15 mouse cellular contexts compared by ENCODE assay signal in the genomic region with DNA sequence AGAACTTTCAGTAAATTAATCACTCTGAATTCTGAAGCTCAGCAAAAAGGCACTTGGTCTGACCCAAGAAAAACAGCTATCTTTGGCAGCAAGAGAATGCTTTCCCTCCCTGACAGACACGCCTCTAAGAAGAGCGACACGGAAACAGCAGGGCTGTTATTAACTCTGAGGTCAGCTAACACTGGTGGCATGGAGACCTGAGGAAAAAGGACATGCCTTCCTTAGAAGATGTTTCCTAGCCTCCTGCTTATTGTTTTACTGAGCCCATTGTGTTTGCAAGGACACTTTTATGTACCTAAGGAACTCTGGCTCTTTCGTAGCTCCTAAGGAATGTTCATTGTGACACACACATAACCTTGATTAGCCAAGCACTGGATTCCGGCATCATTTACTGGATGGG.
DNase-seq lines count a peak whose midpoint lies in the region; ATAC-seq and TF ChIP-seq lines count a peak whose summit lies in the region.
"Had no signal": no experiment of that assay in that cellular context is flagged by ENCODE, and none has a peak within 500 bp of the region (broad histone marks: within the 10 kb centered on the region; RNA-seq: fewer than 3 reads in every experiment).

No protein-coding gene starts in this region.

- ATAC-seq in lung, postnatal 0 days: peak; percentile 40
- ATAC-seq in CD4-positive, CD25-positive, alpha-beta regulatory T cell, adult 4 months: no peak
- no peak for ATAC-seq in neural tube, embryonic 15.5 days (ENCODE audit: low FRiP score)
- ATAC-seq: forebrain, postnatal 0 days had no signal

- 27% methylated on average over 5 of the region's 5 CpGs for WGBS in lung, postnatal 0 days
- 55% methylated on average over 5 of the region's 5 CpGs for WGBS in neural tube, embryonic 15.5 days

- H3K4me2 ChIP-seq in lung, postnatal 0 days (replicated peaks; ENCODE audit: low read depth, low read length): peak overlapping the region; percentile 3; the same call in 1 of the 2 replicates
- H3K4me2 ChIP-seq in neural tube, embryonic 15.5 days: no peak overlapping the region
- H3K4me2 ChIP-seq: neural tube, embryonic 13.5 days had no signal

- no peak overlapping the region for H3K27ac ChIP-seq in lung, postnatal 0 days (ENCODE audit: low read length)
- no peak overlapping the region for H3K27ac ChIP-seq in neural tube, embryonic 15.5 days (replicated peaks)
- H3K27ac ChIP-seq: layer of hippocampus, adult 2 months; macrophage; neural tube, embryonic 13.5 days had no signal

- H3K27me3 ChIP-seq in lung, postnatal 0 days (replicated peaks; ENCODE audit: insufficient read depth, low read length): no peaks in the 10 kb centered on the region
- no peaks in the 10 kb centered on the region for H3K27me3 ChIP-seq in neural tube, embryonic 15.5 days (replicated peaks)
- H3K27me3 ChIP-seq: neural tube, embryonic 13.5 days had no signal

- no peak for TF ChIP-seq CTCF in lung, postnatal 0 days (IDR thresholded peaks at IDR 0.05)

- TF ChIP-seq EP300 in lung, postnatal 0 days (IDR thresholded peaks at IDR 0.05): no peak

- H3K36me3 ChIP-seq in lung, postnatal 0 days (ENCODE audit: insufficient read depth, low read length): no peaks in the 10 kb centered on the region
- no peaks in the 10 kb centered on the region for H3K36me3 ChIP-seq in neural tube, embryonic 15.5 days
- H3K36me3 ChIP-seq: neural tube, embryonic 13.5 days had no signal

- no peaks in the 10 kb centered on the region; the same call in 1 of the 2 replicates for H3K4me1 ChIP-seq in lung, postnatal 0 days (ENCODE audit: insufficient read depth, low read depth, low read length)
- H3K4me1 ChIP-seq in neural tube, embryonic 15.5 days: no peaks in the 10 kb centered on the region
- H3K4me1 ChIP-seq: neural tube, embryonic 13.5 days had no signal

- DNase-seq in adrenal gland, postnatal 10 days: peak; percentile 11
- DNase-seq in adrenal gland, postnatal 25 days: no peak
- peak; percentile 23 for DNase-seq in lung, postnatal 0 days (ENCODE audit: low spot score)
- no peak for DNase-seq in lung, postnatal 4 days
- DNase-seq in heart, postnatal 4 days: peak; percentile 22
- no peak for DNase-seq in frontal cortex, adult 2 months (ENCODE audit: extremely low spot score in 1 of 2, low spot score in 1 of 2)
- DNase-seq: cerebellum, adult 9-10 months; forebrain, postnatal 0 days; gastrocnemius, postnatal 36 days; right cerebral cortex, adult 18-20 months had no signal

- H3K9ac ChIP-seq in lung, postnatal 0 days (replicated peaks; ENCODE audit: low read depth): no peak overlapping the region
- no peak overlapping the region for H3K9ac ChIP-seq in neural tube, embryonic 15.5 days (replicated peaks)
- H3K9ac ChIP-seq: forebrain, postnatal 0 days; neural tube, embryonic 13.5 days had no signal

- no peaks in the 10 kb centered on the region for H3K9me3 ChIP-seq in lung, postnatal 0 days (ENCODE audit: low read length)
- H3K9me3 ChIP-seq in neural tube, embryonic 15.5 days (replicated peaks): no peaks in the 10 kb centered on the region
- H3K9me3 ChIP-seq: neural tube, embryonic 13.5 days had no signal

- no peak overlapping the region for H3K4me3 ChIP-seq in lung, postnatal 0 days (ENCODE audit: low read depth, low read length)
- H3K4me3 ChIP-seq in neural tube, embryonic 15.5 days (replicated peaks): no peak overlapping the region
- H3K4me3 ChIP-seq: layer of hippocampus, adult 2 months; neural tube, embryonic 13.5 days had no signal

Comparison
In these comparisons a context has a peak if more than half of its experiments do, and no peak if none do; other contexts are left out.
1. DNase-seq: peak in adrenal gland, postnatal 10 days (single experiment), lung, postnatal 0 days (single experiment) and heart, postnatal 4 days (single experiment); none in adrenal gland, postnatal 25 days (single experiment), lung, postnatal 4 days (0 of 2) and frontal cortex, adult 2 months (0 of 2).